Mouse (Mus musculus): ENCODE measurements around the gene Galnt7. TPM values are rescaled to one million over a fixed set of nuclear protein-coding genes. Genes with fewer than 3 reads are reported as not detected.
"Not testable (repeated sequence)": the region's sequence is repeated elsewhere in the genome, so short reads cannot be mapped to it uniquely, and the experiment has no call there.

The Galnt7 gene
- total RNA-seq, 2 experiments from 2014 or later = 11.0 to 13.3 TPM

GRCm38 (mm10) chr8:57540951-57541350 lies 111.9 kb downstream of the Galnt7 start:
- no peak for DNase-seq (ENCODE audit: low spot score in 2 of 2)

GRCm38 (mm10) chr8:57540110-57540838 lies 112.6 kb downstream of the Galnt7 start:
- peak; percentile 35 to 85 for DNase-seq (ENCODE audit: low spot score in 2 of 2)

- DNase-seq (ENCODE audit: low spot score in 2 of 2) = no peak
Observed at GRCm38 (mm10) chr8:57538601-57539000, 114.2 kb downstream of the Galnt7 start.

- no peak for DNase-seq (ENCODE audit: low spot score in 2 of 2)
Observed at GRCm38 (mm10) chr8:57536167-57536566, 116.7 kb downstream of the Galnt7 start.

GRCm38 (mm10) chr8:57534495-57534894 lies 118.3 kb downstream of the Galnt7 start:
- DNase-seq (ENCODE audit: low spot score in 2 of 2) = no peak

- no peak for DNase-seq (ENCODE audit: low spot score in 2 of 2)
Observed at GRCm38 (mm10) chr8:57533106-57533505, 119.7 kb downstream of the Galnt7 start.

GRCm38 (mm10) chr8:57532223-57532622 lies 120.6 kb downstream of the Galnt7 start:
- DNase-seq (ENCODE audit: low spot score in 2 of 2) = no peak

- peak; percentile 55 to 81 for DNase-seq (ENCODE audit: low spot score in 2 of 2)
Observed at GRCm38 (mm10) chr8:57530666-57531349, 122.0 kb downstream of the Galnt7 start.

GRCm38 (mm10) chr8:57530238-57530637 lies 122.6 kb downstream of the Galnt7 start:
- no peak for DNase-seq (ENCODE audit: low spot score in 2 of 2)

GRCm38 (mm10) chr8:57528036-57528435 lies 124.8 kb downstream of the Galnt7 start:
- no peak for DNase-seq (ENCODE audit: low spot score in 2 of 2)

GRCm38 (mm10) chr8:57520186-57520786 lies 132.5 kb downstream of the Galnt7 start:
- DNase-seq (ENCODE audit: low spot score in 2 of 2) = no peak

GRCm38 (mm10) chr8:57517723-57518122 lies 135.1 kb downstream of the Galnt7 start:
- DNase-seq (ENCODE audit: low spot score in 2 of 2) = no peak

- DNase-seq (ENCODE audit: low spot score in 2 of 2) = not testable (repeated sequence)
Observed at GRCm38 (mm10) chr8:57516685-57517084, 136.1 kb downstream of the Galnt7 start.

- not testable (repeated sequence) for DNase-seq (ENCODE audit: low spot score in 2 of 2)
Observed at GRCm38 (mm10) chr8:57513178-57513661, 139.6 kb downstream of the Galnt7 start.

- DNase-seq (ENCODE audit: low spot score in 2 of 2) = no peak
Observed at GRCm38 (mm10) chr8:57512141-57513056, 140.4 kb downstream of the Galnt7 start.

GRCm38 (mm10) chr8:57511316-57512118 lies 141.3 kb downstream of the Galnt7 start, which contains the start of gene Hmgb2:
TSS of gene Hmgb2 (plus strand) at chr8:57511907.
- DNase-seq (ENCODE audit: low spot score in 2 of 2) = peak; percentile 99 to 100

GRCm38 (mm10) chr8:57510791-57511315 lies 142.0 kb downstream of the Galnt7 start:
- DNase-seq (ENCODE audit: low spot score in 2 of 2) = no peak

- no peak for DNase-seq (ENCODE audit: low spot score in 2 of 2)
Observed at GRCm38 (mm10) chr8:57508657-57509056, 144.2 kb downstream of the Galnt7 start.

GRCm38 (mm10) chr8:57507556-57508063 lies 145.2 kb downstream of the Galnt7 start:
- no peak for DNase-seq (ENCODE audit: low spot score in 2 of 2)

Measured in layer of hippocampus, adult 18-20 months (tissue).